Mouse (Mus musculus) lung, postnatal 0 days (tissue): ENCODE results near the gene Ifne.

ENCODE experiments used
- CTCF ChIP-seq: IDR thresholded peaks from 2 replicates; pipeline ENCODE4 v1.5.1; 2016; ENCODE audit warnings: antibody characterized with exemption, mild to moderate bottlenecking
- EP300 ChIP-seq: IDR thresholded peaks from 2 replicates; pipeline ENCODE4 v1.6.1; 2016; ENCODE audit warnings: antibody characterized with exemption, mild to moderate bottlenecking, control low read depth

- TF ChIP-seq CTCF, result no peak
- TF ChIP-seq EP300, result no peak
Observed at GRCm38 (mm10) chr4:88865011-88865569, 14.9 kb downstream of the Ifne start.
